Mouse (Mus musculus) midbrain, embryonic 10.5 days (tissue): ENCODE measurements at regions not wholly inside any gene's neighbourhood (a gene's known extent, or its start where the extent isn't known, plus 50 kb on each side); places are given as distances from the start of the nearest gene placed in this dataset.

Experiments
- DNase-seq: peaks from one replicate; pipeline ENCODE4 v3.0.0-alpha.2; 2017; ENCODE audit warnings: low spot score
- H3K27ac ChIP-seq: fragments of 300-500 bp; sonication (generic); replicated peaks from 2 replicates; pipeline ENCODE4 v1.5.1; 2016; ENCODE audit warnings: mild to moderate bottlenecking
- H3K27me3 ChIP-seq: fragments of 300-500 bp; sonication (generic); 2 replicates; pipeline ENCODE4 v1.6.1; 2016; ENCODE audit warnings: low read depth, mild to moderate bottlenecking; ENCODE audit not compliant: poor library complexity, severe bottlenecking
- H3K36me3 ChIP-seq: fragments of 300-500 bp; sonication (generic); 2 replicates; pipeline ENCODE4 v1.6.1; 2016; ENCODE audit warnings: mild to moderate bottlenecking, moderate library complexity
- H3K4me1 ChIP-seq: fragments of 300-500 bp; sonication (generic); 2 replicates; pipeline ENCODE4 v1.6.1; 2016
- H3K4me3 ChIP-seq: fragments of 300-500 bp; sonication (generic); 2 replicates; pipeline ENCODE4 v1.5.1; 2016; ENCODE audit warnings: mild to moderate bottlenecking, moderate library complexity
- H3K9me3 ChIP-seq: fragments of 300-500 bp; sonication (generic); replicated peaks from 2 replicates; pipeline ENCODE4 v1.6.1; 2016; ENCODE audit warnings: mild to moderate bottlenecking
- WGBS: fragments of 180-500 bp; shearing (Covaris S2); methylation state at CpG from one replicate; pipeline ENCODE4 v1.1.7; 2016; 5-methylcytosine and 5-hydroxymethylcytosine counted together

DNA sequence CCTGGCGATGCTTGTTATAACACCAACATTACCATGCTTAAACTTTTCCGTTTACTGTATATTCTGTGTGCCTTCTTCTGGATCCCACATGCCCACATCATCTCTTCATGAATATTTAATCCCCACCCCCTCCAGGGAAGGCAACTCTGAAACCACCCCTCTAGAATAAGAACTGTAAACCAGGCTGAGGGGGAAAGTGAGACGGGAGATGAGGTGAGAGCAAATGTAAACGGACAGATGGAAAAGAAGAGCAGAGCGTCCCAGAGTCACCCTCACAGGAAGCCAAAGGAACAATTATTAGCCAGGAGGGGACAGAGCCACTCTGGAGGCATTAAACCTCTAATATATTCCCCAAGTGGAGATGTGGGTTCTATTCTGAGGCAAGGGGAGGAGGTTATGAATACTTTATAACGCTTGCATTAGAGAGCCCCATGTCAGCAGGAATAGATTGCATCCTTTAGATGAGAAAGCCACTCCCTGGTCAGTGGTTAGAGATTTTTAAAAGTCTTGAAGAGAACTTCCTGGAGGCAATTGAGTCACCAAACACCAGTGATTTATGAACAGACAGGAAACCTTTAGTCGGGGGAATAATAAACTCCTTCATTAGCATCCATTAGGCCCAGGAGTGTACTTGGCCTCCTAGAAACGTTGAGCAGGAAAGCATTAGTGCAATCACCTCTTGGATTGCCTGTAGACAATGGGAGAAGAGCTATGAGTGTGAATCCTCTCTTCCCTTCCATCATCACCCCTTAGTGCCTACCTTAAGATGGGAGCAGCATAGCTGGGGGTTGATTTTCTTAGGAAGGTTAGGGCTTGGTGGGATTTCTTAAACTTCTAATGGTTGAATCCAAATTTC lies 220.1 kb downstream of the Elavl2 start:
- Histone ChIP-seq H3K9me3 (no peaks in the 10 kb centered on the region), H3K27me3 (no peaks in the 10 kb centered on the region), H3K27ac (no peak overlapping the region), H3K4me1 (no peaks in the 10 kb centered on the region), H3K36me3 (no peaks in the 10 kb centered on the region), H3K4me3 (no peak overlapping the region)
- no peak for DNase-seq
- WGBS = 82% methylated on average over 8 of the region's 8 CpGs

DNA sequence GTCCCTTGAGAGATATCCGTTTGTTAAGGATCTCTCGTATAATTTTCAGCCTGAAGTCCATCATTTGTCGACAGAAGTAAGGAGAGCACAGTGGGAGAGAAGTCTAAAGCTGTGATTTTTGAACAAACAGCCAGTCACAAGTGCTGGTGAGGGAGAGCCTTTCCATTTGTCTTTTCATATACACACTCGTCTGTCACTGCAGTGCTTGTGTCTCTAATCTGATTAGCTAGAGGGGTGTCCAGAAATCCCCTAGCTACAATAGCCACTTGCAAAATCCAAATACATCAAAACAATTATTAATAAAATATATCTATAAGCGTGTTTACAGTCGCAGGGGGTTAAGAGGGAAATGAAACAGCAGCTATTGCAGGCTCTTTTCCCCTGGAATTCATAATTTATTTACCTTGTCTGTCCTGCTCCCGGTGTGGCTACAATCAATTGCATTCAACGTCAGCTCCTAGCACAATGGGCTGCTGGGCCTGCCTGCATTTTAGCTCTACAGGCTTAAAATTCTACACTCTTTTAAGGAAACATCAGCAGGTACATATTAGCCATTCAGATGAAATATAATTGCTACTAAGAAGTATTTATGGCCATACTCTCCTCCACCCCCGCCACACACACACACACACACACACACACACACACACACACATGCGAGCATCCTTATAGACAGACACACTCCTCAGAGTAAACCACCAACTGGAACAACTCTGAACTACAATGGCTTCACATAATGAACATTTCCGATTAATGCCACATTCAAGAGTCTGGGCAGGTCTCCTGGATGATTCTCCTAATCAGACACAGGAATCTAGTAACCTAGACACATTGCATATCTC lies 236.1 kb downstream of the Elavl2 start:
- Histone ChIP-seq H3K9me3 (no peaks in the 10 kb centered on the region), H3K27me3 (no peaks in the 10 kb centered on the region), H3K27ac (no peak overlapping the region), H3K4me3 (no peak overlapping the region), H3K36me3 (no peaks in the 10 kb centered on the region), H3K4me1 (peaks cover 7% of the 10 kb centered on the region)
- DNase-seq = no peak
- 75% methylated on average over 11 of the region's 11 CpGs for WGBS

GRCm38 (mm10) chr4:91157047-91157446 lies 243.5 kb downstream of the Elavl2 start:
- Histone ChIP-seq H3K4me1 (peaks cover 9% of the 10 kb centered on the region), H3K4me3 (no peak overlapping the region), H3K27me3 (no peaks in the 10 kb centered on the region), H3K9me3 (no peaks in the 10 kb centered on the region), H3K27ac (no peak overlapping the region), H3K36me3 (no peaks in the 10 kb centered on the region)
- DNase-seq = peak; percentile 13
- 74% methylated on average over 7 of the region's 7 CpGs for WGBS

GRCm38 (mm10) chr4:91144666-91145065 lies 255.9 kb downstream of the Elavl2 start:
- no peak overlapping the region for H3K27ac ChIP-seq
- DNase-seq = no peak
- no peaks in the 10 kb centered on the region for H3K9me3 ChIP-seq
- WGBS = 80% methylated on average over 7 of the region's 7 CpGs
- no peaks in the 10 kb centered on the region for H3K27me3 ChIP-seq
- H3K4me1 ChIP-seq = no peaks in the 10 kb centered on the region
- no peaks in the 10 kb centered on the region for H3K36me3 ChIP-seq
- no peak overlapping the region for H3K4me3 ChIP-seq

DNA sequence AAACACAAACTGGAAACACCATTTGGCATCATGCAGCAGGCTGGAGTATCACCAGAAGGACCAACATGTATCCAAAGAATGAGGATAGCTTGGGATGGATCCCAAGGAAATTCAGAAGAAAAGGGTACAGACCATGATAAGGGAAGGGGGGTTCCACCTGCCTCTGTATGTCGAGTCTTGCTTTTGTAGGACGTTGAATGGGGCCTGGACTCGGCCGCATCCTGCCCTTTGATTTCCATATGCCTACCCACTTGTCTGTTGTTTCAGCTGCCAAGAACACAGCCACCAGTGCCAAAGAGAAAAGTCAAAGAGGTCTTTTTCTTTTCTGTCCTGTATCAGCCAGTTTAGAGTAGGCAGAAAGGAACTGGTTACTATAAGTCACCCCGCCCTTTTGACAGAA lies 256.7 kb downstream of the Elavl2 start:
- Histone ChIP-seq H3K9me3 (no peaks in the 10 kb centered on the region), H3K27me3 (no peaks in the 10 kb centered on the region), H3K27ac (no peak overlapping the region), H3K4me3 (no peak overlapping the region), H3K36me3 (no peaks in the 10 kb centered on the region), H3K4me1 (no peaks in the 10 kb centered on the region)
- no peak for DNase-seq
- WGBS = 87% methylated on average over 5 of the region's 5 CpGs

DNA sequence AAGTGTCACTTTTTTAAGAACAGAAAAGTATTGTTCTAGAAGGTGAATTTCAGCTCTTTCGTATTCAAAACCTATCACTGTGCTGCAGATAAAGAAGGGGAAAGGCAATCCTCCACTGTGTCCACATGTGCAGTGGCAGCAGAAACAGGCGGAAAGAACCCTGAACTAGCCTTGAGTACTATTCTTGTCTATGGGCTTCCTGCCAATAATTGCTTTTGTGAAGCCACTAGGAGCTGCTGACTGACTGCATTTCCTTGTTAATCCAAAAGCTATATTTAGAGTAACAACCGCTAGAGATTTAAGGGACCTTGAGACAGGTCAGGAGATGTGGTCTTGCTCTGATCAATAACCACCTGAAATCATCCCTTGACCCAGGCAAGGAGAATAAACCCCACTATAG lies 265.3 kb downstream of the Elavl2 start:
- DNase-seq = no peak
- Histone ChIP-seq H3K4me1 (no peaks in the 10 kb centered on the region), H3K9me3 (no peaks in the 10 kb centered on the region), H3K27ac (no peak overlapping the region), H3K27me3 (no peaks in the 10 kb centered on the region), H3K36me3 (no peaks in the 10 kb centered on the region), H3K4me3 (no peak overlapping the region)
- WGBS = 92% methylated on average over 3 of the region's 3 CpGs

GRCm38 (mm10) chr4:91132266-91132665 lies 268.3 kb downstream of the Elavl2 start:
- H3K4me3 ChIP-seq = no peak overlapping the region
- H3K27me3 ChIP-seq = no peaks in the 10 kb centered on the region
- H3K4me1 ChIP-seq = no peaks in the 10 kb centered on the region
- H3K36me3 ChIP-seq = no peaks in the 10 kb centered on the region
- H3K9me3 ChIP-seq = no peaks in the 10 kb centered on the region
- WGBS = 90% methylated on average over 7 of the region's 7 CpGs
- H3K27ac ChIP-seq = no peak overlapping the region
- DNase-seq = no peak

GRCm38 (mm10) chr4:91120277-91120676 lies 280.3 kb downstream of the Elavl2 start:
- Histone ChIP-seq H3K4me1 (no peaks in the 10 kb centered on the region), H3K36me3 (no peaks in the 10 kb centered on the region), H3K27ac (no peak overlapping the region), H3K27me3 (no peaks in the 10 kb centered on the region), H3K9me3 (no peaks in the 10 kb centered on the region), H3K4me3 (no peak overlapping the region)
- DNase-seq = no peak
- WGBS = 77% methylated on average over 4 of the region's 4 CpGs

- H3K4me1 ChIP-seq = no peaks in the 10 kb centered on the region; the same call in 1 of the 2 replicates
- no peak for DNase-seq
- H3K9me3 ChIP-seq = no peaks in the 10 kb centered on the region
- no peaks in the 10 kb centered on the region for H3K27me3 ChIP-seq
- H3K27ac ChIP-seq = no peak overlapping the region
- WGBS = 83% methylated on average over 5 of the region's 5 CpGs
- no peaks in the 10 kb centered on the region for H3K36me3 ChIP-seq
- no peak overlapping the region for H3K4me3 ChIP-seq
Observed at GRCm38 (mm10) chr4:91116807-91117609, 283.6 kb downstream of the Elavl2 start.

DNA sequence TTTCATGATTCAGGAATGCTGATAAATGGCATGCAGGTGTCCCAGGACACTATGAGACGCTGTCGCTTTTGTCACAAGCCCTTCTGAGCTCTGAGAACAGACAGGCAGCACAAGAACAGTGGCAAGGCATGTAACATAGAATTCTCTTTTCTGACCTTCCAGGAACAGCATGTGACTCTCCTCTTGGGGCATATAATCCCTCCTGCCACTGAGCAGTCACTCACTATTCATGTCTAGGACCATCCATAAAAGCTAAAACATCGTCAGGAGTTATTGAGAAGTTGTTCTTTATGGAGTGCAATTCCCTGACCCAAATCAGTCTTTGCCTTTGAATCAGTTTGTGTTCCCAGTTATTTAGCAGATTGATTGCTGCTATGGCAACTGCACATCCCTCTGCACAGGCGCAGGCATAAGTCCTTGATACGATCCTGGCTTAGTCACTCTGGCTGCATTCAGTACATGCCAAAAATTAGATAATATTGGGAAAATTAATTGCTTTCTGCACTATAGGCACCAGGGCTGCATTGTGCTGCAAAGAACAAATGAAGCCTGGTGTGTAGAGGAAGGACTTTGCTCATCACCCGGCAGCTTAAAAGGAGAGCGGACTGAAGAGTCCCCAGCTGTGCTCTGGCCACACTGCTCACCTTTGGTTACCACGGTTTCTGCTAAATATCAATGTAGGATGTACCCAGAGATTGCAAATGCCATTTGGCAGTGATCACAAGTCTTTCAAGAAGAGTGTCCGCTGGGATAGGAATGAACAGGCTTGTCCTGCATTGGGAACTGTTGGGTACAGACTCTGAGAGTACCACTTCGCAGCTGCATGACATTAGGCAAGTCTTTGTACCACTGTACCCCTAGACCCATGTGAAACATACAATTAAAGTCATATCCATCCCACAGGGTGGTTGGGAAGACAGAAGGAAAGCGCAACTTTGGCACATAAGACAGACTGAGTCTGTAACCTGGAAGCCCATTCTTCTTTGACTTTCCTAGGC lies 288.6 kb downstream of the Elavl2 start:
- 92% methylated on average over 11 of the region's 11 CpGs for WGBS

GRCm38 (mm10) chr4:91096086-91096485 lies 304.5 kb downstream of the Elavl2 start:
- no peaks in the 10 kb centered on the region for H3K9me3 ChIP-seq
- no peak for DNase-seq
- no peaks in the 10 kb centered on the region for H3K27me3 ChIP-seq
- H3K4me1 ChIP-seq = no peaks in the 10 kb centered on the region
- H3K36me3 ChIP-seq = no peaks in the 10 kb centered on the region
- H3K4me3 ChIP-seq = no peak overlapping the region
- H3K27ac ChIP-seq = no peak overlapping the region

More for the DNA sequence above, 288.6 kb downstream of the Elavl2 start:
- Histone ChIP-seq H3K36me3 (no peaks in the 10 kb centered on the region), H3K27me3 (no peaks in the 10 kb centered on the region), H3K4me1 (no peaks in the 10 kb centered on the region; the same call in 1 of the 2 replicates), H3K4me3 (no peak overlapping the region), H3K9me3 (no peaks in the 10 kb centered on the region), H3K27ac (no peak overlapping the region)
- no peak for DNase-seq

GRCm38 (mm10) chr4:91094382-91094781 lies 306.2 kb downstream of the Elavl2 start:
- no peaks in the 10 kb centered on the region for H3K27me3 ChIP-seq
- WGBS = 89% methylated on average over 7 of the region's 7 CpGs

More at GRCm38 (mm10) chr4:91094382-91094781, 306.2 kb downstream of the Elavl2 start:
- no peak for DNase-seq
- Histone ChIP-seq H3K9me3 (no peaks in the 10 kb centered on the region), H3K36me3 (no peaks in the 10 kb centered on the region), H3K4me3 (no peak overlapping the region), H3K27ac (no peak overlapping the region), H3K4me1 (no peaks in the 10 kb centered on the region)
